Mouse (Mus musculus): ENCODE results near the gene Hmg20a.
"Not testable (repeated sequence)": the region's sequence is repeated elsewhere in the genome, so short reads cannot be mapped to it uniquely, and the experiment has no call there.

Gene Hmg20a

GRCm38 (mm10) chr9:56417948-56418737, at the start of gene Hmg20a, which contains the start of gene Peak1:
Gene Hmg20a (plus strand): TSS chr9:56418609.
Gene Peak1 (minus strand): TSS chr9:56418067.
- peak; percentile 100 for DNase-seq

GRCm38 (mm10) chr9:56368814-56369213, 49.6 kb upstream of the Hmg20a start:
- no peak for DNase-seq

DNA sequence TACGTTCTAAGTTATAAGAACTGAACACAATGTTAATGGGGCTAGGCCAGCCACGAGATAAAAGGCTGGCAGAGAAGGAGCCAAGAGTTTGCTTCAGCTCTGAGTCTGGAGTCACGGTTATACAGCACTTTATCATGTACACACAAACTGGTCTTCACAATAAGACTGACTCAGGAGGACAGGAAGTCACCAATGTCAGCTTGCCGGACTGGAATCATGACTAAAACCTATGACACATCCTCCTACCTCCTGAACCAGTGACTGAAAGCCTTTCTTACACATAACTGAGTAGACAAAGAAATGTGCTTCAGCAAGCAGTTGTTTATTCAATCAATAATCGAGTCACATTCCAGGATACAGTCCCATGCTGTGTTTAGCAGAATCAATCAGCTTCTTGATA, 47.7 kb upstream of the Hmg20a start:
- DNase-seq: no peak

- DNase-seq: no peak
Observed at GRCm38 (mm10) chr9:56374401-56374800, 44.0 kb upstream of the Hmg20a start.

DNA sequence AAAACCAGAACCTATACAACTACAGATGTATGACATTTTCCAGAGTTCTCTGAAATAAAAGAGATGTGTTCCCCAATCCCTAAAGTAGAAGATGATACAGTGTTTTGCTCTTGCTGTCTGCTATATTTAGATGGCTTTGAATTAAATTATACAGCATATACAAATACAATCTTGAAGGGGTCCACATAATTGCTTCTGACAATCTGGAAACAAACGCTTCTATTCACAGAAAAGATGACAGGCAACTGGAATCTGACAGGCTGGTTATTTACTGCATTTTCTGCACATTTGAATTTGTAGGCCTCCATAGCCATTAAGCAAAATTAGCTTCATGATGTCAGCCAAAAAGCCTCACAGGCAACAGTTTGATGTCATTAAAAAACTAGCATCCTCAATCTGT, 35.6 kb upstream of the Hmg20a start:
- no peak for DNase-seq

GRCm38 (mm10) chr9:56392857-56393256, 25.6 kb upstream of the Hmg20a start:
- no peak for DNase-seq

DNA sequence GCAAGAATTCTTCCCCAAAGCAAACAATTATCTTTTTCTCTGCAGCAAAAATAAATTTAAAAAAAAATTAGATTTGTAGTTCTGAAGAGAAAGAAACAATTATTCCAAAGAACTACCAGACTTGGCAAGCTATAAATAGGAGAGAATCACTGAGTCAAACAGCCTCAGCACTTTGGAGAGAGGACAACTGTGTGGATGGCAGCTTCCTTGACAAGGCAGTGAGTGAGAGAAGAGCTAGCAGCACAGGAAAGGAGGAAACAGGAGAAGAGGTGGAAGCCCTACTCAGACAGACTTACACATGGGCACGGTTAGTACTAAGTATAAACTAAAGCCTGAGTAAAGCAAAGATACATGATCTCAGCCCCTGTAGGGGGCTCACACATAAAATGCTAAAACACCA, 22.1 kb upstream of the Hmg20a start:
- no peak for DNase-seq

DNA sequence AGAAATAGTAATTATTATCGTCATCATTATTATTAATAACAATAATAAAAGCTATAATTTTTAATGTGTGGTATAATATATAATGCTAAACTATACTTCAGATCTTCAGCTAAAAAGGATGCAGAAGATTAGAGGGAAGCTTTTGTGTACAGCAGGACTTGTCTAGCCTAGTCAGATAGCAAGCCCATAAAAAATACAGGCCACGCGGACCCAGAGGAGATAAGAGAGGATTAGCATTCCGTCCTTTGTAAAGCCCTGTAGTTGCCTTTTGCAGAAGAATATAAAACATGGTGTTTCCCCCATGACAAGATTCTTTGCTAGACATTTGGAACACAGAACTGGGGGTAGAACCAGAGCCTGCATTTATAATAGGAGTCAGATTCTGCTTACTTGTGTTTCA, 13.8 kb upstream of the Hmg20a start:
- DNase-seq: no peak

DNA sequence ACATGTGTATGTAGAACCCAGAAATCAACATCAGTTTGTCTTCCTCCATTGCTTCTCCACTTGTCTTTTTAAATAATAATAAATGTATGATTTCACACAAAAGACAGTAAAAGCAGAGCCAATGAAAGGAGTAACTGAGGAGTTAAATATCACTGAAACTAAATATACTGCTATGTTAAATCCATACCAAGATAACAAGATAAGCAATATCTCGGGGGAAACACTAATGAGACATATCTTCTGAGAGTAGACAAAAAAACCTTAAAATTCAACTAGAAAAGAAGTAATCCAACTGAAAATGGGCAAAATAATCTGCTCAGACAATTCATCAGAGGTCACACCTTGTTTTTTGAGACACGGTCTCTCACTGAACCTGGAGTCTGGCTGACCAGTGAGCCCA, 8.5 kb upstream of the Hmg20a start:
- DNase-seq: no peak

GRCm38 (mm10) chr9:56412716-56413115, 5.7 kb upstream of the Hmg20a start:
- DNase-seq: no peak

GRCm38 (mm10) chr9:56414322-56414721, 4.1 kb upstream of the Hmg20a start:
- DNase-seq: no peak

DNA sequence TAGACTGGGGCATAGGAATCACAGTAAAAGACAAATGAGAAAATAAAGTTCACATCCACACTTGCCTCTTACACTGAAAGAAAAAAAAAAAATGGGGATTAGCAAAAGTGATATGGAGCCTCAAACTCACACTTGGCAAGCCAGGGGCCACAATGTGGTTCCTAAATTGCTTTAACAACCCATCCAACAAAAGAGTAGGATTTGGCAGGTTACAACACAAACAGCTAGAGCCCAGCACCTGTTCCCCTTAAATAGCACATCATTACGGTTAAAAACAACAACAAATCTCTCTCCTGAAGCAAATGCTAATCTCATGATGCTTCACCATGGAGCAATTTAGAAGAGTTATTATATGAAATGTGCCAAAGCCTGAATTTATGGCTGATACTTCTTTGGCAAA, 3.0 kb upstream of the Hmg20a start:
- DNase-seq: no peak

DNA sequence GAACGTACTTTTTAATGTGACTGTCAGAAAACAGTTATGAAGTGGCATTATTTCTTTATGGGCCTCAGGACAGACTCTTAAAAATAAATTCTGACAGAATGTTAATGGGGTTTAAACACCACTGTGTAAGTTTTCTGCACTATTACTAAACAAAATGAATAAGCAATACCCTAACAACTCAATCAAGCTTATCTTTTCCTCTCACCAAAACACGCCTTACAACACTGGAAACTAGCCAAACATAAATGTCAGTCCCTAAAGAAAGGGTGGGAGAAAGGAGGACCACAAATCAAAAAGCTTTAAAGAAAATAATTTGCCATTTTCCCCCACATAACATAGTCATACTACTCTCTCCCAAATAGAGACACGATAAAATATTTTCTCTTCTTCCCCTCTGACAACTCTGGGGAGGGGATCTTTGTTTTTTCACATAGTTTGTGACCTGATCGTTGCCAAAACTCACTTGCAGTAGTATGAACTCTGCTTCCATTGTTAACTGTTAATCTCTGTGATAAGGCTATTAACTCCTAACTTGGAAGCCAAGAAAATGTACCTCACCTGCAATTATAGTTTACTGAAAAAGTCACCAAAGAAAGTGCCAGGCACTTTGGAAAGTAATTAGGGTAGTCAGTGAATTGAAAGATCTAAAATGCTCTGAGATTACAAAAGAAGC, 2.3 kb upstream of the Hmg20a start:
- DNase-seq: no peak

GRCm38 (mm10) chr9:56417415-56417947, 928 bp upstream of the Hmg20a start:
- DNase-seq: peak; percentile 86

DNA sequence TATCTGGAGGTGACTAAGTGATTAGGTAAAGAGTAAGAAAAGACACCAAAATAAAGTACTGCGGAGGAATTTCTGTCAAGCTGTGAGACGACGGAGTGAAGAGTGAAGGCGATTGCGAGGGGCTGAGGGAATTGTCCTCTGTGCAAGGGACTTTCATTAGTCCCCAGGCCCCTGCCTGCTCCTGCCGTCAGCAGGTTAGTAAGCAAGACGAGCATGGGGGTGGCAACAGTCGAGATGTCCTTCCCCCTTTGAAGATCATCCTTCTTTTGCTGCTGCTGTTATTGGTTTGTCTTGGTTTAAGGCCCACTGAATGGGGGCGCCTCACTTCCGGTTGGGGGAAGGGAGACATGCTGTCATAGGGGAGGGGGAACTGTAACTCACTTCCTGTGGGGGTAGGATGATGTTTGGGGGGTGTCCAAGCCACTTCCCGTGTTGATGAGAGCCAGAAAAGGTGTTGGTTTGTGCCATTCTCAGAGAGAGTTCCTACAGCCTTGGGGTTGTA, 380 bp downstream of the Hmg20a start:
- DNase-seq: peak; percentile 87

DNA sequence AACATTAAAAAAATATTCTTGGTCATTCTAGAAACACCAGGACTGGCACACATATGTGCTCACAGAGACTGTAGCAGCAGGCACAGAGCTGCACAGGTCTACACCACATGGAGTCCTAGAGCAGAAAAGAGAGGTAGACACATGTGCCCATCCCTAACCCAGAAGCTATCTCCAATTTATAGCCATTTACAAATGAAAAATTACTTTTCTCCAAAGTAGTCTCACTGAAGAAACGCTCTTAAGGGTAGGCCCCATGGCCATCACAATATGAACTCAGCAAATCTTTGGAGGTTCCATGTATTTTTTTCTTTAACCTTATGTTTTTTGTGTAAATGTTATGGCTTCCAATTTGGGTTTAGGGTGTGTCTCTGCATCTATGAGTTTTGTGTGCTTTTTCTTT, 1.8 kb downstream of the Hmg20a start:
- DNase-seq: no peak

- DNase-seq: no peak
Observed at GRCm38 (mm10) chr9:56420892-56421601, 2.6 kb downstream of the Hmg20a start.

DNA sequence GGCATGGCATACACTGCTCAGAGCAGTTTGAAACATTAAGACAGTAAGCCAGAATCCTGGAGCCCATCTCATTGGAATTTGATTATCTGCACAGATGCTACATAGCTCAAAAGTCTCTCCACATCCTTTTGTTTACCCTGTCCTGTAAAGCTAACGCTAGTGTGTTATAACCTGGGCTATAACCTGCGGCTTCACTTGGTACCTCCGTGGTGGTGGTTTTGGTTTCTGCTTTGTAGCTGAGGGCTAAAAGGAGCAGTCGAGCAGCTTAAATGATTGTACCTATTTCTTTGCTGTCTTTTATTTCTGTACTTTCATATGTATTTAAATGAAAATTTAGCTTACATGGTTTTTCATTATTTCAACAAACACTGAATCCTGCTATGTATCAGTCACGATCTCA, 3.6 kb downstream of the Hmg20a start:
- no peak for DNase-seq

DNA sequence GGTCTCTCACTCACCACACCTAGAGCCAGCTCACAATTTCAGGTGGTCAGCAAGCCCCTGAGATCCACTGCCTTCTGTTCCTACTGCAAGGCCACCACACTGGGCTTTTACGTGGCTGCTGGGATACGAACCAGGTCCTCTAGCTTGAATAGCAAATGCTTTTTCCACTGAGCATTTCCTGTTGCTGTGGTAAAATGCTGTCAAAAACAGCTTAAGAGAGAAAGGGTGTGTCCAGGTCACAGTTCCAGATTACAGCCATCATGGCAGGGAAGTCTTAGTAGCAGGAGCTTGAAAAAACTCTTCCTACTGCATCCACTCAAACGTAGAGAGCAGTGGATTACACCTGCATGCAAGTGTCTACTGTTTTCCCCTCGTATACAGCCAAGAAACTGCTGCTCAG, 6.5 kb downstream of the Hmg20a start:
- DNase-seq: no peak

- DNase-seq: no peak
Observed at GRCm38 (mm10) chr9:56435821-56436526, 17.6 kb downstream of the Hmg20a start.

DNA sequence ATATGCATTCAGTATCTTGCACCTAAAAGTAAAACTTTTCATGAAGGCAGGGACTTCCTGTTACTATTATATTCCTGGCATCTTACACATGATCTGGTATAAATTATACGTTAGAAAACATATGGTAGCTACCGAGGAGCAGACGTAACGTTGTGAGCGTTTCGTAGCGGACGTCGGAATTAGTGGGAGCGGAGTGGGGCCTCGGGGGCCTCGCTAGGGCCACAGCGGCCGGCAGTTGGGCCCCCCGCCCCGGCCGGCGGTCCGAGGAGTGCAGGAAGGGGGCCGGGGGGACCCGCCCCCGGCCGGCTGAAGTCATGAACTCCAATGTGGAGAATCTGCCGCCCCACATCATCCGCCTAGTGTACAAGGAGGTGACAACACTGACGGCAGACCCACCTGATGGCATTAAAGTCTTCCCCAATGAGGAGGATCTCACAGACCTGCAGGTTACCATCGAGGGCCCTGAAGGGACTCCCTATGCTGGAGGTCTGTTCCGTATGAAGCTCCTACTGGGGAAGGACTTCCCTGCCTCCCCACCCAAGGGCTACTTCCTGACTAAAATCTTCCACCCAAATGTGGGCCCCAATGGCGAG, 19.0 kb downstream of the Hmg20a start:
- DNase-seq: not testable (repeated sequence)

DNA sequence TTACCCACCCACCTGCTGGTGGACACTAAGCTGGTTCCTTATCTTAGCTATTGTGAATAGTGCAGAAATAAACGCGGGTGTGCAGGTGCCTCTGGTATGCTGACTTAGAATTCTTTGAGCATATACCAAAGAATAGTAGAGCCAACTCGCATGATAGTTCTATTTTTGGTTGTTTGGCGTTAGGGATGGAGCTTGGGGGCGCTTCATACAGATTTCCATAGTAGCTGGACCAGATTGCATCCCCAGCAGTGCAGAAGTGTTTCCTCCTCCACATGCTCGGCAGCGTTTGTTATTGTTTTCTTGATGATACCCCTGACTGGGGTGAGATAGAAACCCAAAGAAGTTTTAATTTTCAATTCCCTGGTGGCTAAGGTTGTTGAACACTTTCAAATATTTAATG, 21.3 kb downstream of the Hmg20a start:
- no peak for DNase-seq

Data from embryo, embryonic 11 days (tissue).